Mouse (Mus musculus) hindbrain, embryonic 16.5 days (tissue): ENCODE results near the gene Atpif1. TPM values are rescaled to one million over a fixed set of nuclear protein-coding genes. Genes with fewer than 3 reads are reported as not detected.
"Not testable (repeated sequence)": the region's sequence is repeated elsewhere in the genome, so short reads cannot be mapped to it uniquely, and the experiment has no call there.

Source experiments
- ATAC-seq: fragments of 200-750 bp; cut with Nextera tagmentation; 2 replicates; pipeline ENCODE4 v1.8.0; 2017; ENCODE audit warnings: moderate TSS enrichment, moderate library complexity
- H3K27ac ChIP-seq: fragments of 300-500 bp; sonication (generic); 2 replicates; pipeline ENCODE4 v1.5.1; 2014; ENCODE audit warnings: low read depth, mild to moderate bottlenecking, control low read depth, low read length, moderate library complexity
- H3K27me3 ChIP-seq: fragments of 300-500 bp; sonication (generic); replicated peaks from 2 replicates; pipeline ENCODE4 v1.6.1; 2014; ENCODE audit warnings: low read length; ENCODE audit not compliant: control insufficient read depth, insufficient read depth
- H3K36me3 ChIP-seq: fragments of 300-500 bp; sonication (generic); 2 replicates; pipeline ENCODE4 v1.6.1; 2014; ENCODE audit warnings: mild to moderate bottlenecking, low read length, moderate library complexity, mixed read lengths; ENCODE audit not compliant: control insufficient read depth, insufficient read depth
- H3K4me1 ChIP-seq: fragments of 300-500 bp; sonication (generic); 2 replicates; pipeline ENCODE4 v1.6.1; 2014; ENCODE audit warnings: low read depth, low read length; ENCODE audit not compliant: control insufficient read depth, insufficient read depth
- H3K4me2 ChIP-seq: fragments of 300-500 bp; sonication (generic); 2 replicates; pipeline ENCODE4 v1.6.1; 2014; ENCODE audit warnings: mild to moderate bottlenecking, low read length, control low read depth, moderate library complexity
- H3K4me3 ChIP-seq: fragments of 300-500 bp; sonication (generic); 2 replicates; pipeline ENCODE4 v1.5.1; 2014; ENCODE audit warnings: mild to moderate bottlenecking, low read length, control low read depth, moderate library complexity
- H3K9ac ChIP-seq: fragments of 300-500 bp; sonication (generic); 2 replicates; pipeline ENCODE4 v1.6.1; 2014; ENCODE audit warnings: low read depth, mild to moderate bottlenecking, control low read depth, low read length, moderate library complexity
- H3K9me3 ChIP-seq: fragments of 300-500 bp; sonication (generic); 2 replicates; pipeline ENCODE4 v1.6.1; 2014; ENCODE audit warnings: mild to moderate bottlenecking, low read length, moderate library complexity; ENCODE audit not compliant: control insufficient read depth
- WGBS: fragments of 180-500 bp; shearing (Covaris S2); extraction: QIAGEN DNeasy Blood & Tissue Kit; methylation state at CpG from one replicate; pipeline ENCODE4 v1.1.7; 2014; 5-methylcytosine and 5-hydroxymethylcytosine counted together
- polyA plus RNA-seq: library from polyadenylated mRNA; unstranded; fragments of >200 nt; fragmentation: Nextera tagmentation; extraction: Ambion mirVana; gene quantifications from 2 replicates; pipeline ENCODE4 v1.2.1, GENCODE M21; 2015

Atpif1 gene
- polyA plus RNA-seq, 1 experiment from 2014 or later: 1,329 TPM

DNA sequence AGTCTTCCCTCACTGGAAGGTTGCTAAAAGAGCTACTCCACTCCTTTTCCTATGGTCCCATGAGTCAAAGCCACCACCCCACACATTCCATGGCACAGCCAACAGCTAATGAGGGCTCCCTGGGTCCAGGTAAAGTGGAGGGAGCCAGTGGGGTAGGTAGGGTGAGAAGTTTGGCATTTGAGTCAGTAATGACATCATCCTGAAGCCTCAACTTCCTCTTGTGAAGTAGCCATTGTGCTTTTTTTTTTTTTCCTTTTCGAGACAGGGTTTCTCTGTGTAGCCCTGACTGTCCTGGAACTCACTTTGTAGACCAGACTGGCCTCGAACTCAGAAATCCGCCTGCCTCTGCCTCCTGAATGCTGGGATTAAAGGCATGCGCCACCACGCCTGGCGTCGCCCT, 22.1 kb upstream of the Atpif1 start:
- H3K9me3 ChIP-seq, H3K4me2 ChIP-seq, ATAC-seq, H3K27me3 ChIP-seq, H3K4me1 ChIP-seq, H3K27ac ChIP-seq, H3K9ac ChIP-seq, H3K4me3 ChIP-seq: not testable (repeated sequence)
- H3K36me3 ChIP-seq: peaks cover 20% of the 10 kb centered on the region
- WGBS: 93% methylated on average over 7 of the region's 7 CpGs

DNA sequence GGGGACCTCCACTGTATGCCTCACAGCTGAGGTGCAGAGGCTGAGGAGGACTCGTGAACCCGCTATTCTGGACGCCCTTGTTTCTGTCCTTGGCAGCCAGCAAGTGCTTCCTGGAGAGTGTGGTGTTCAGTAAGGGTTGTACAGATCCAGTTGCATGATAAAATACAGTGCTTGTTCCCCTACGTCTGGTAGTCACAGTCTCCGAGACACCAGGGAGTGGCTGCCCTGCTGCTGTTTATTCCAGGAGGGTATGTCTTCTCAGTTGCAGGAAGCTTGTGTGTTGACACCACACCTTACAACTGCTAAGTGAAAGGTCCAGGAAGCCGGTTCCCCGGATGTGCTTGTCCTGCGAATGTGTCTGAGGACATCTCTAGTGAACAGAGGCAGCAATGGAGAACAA, 21.2 kb upstream of the Atpif1 start:
- peaks cover 20% of the 10 kb centered on the region for H3K36me3 ChIP-seq
- no peak overlapping the region for H3K27ac ChIP-seq
- ATAC-seq: no peak
- no peak overlapping the region for H3K4me2 ChIP-seq
- H3K27me3 ChIP-seq: no peaks in the 10 kb centered on the region
- no peak overlapping the region for H3K9ac ChIP-seq
- H3K9me3 ChIP-seq: no peaks in the 10 kb centered on the region
- 81% methylated on average over 8 of the region's 8 CpGs for WGBS
- no peak overlapping the region for H3K4me3 ChIP-seq
- no peaks in the 10 kb centered on the region for H3K4me1 ChIP-seq

DNA sequence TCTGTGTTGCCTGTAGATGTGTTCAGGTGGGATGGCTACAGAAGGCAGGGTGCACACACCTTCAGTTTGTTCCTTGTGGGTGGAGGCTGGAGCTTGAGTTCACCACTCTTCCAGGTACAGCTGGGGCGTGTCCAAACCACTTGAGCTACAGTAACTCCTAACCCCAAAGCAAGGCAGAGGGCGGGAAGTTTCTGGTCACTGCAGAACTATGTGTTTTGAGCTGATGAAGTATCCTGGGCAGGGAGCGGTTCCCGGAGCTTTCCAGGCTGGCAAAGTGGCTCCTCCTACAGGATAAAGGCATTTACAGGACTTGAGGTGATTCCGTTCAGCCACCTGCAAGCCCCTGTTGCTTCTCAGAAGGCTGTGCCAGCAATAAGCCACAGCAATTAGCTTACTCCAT, 20.8 kb upstream of the Atpif1 start:
- no peak overlapping the region for H3K4me3 ChIP-seq
- H3K27me3 ChIP-seq: no peaks in the 10 kb centered on the region
- H3K36me3 ChIP-seq: peaks cover 23% of the 10 kb centered on the region
- H3K9me3 ChIP-seq: no peaks in the 10 kb centered on the region
- no peak overlapping the region for H3K4me2 ChIP-seq
- H3K9ac ChIP-seq: no peak overlapping the region
- H3K4me1 ChIP-seq: no peaks in the 10 kb centered on the region
- H3K27ac ChIP-seq: no peak overlapping the region
- ATAC-seq: no peak
- WGBS: 72% methylated on average over 5 of the region's 5 CpGs

DNA sequence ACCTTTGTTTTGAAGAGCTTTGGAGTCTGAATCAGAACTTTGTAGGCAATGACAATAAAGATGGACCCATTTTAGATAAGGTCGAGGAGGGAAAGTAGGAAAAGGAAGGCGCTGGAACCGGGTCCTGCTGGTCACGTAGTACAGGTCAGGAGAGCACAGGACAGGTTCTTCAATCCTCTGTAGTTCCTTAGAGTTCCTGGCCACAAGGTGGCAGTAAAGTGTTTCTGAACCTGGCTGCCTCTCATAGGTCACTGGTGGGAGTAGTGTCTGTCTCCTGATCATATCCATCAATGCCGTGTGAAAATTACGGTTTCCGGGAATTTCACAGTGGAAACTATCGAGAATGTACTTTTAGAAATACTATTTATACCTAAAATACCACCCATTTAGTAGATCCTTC, 12.4 kb upstream of the Atpif1 start:
- Histone ChIP-seq H3K36me3 (peaks cover 40% of the 10 kb centered on the region), H3K4me3 (no peak overlapping the region), H3K27me3 (no peaks in the 10 kb centered on the region), H3K9me3 (no peaks in the 10 kb centered on the region), H3K4me2 (no peak overlapping the region), H3K9ac (no peak overlapping the region), H3K27ac (no peak overlapping the region), H3K4me1 (no peaks in the 10 kb centered on the region)
- ATAC-seq: no peak; the same call in 1 of the 2 replicates
- WGBS: 42% methylated on average over 8 of the region's 8 CpGs

DNA sequence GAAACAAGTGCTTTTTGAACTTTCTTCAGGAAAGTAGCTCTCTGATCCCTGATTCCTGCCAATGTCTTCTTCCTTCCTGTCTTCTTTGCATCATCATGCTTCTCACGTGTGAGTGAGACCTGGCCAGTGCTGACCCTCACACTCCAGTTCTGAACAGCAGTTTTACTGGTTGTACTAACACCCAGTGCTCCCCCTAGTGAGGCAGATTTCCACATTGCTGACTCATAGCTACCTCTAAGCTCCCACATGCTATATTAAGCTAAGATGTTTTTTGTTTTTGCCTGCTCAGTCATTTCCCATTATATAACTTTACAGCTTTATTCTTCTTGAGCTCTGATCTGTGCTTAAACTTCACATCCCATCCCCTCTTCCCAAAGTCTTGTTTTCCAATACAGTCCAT, 9.3 kb upstream of the Atpif1 start:
- WGBS: 61% methylated on average over 1 of the region's 1 CpGs
- Histone ChIP-seq H3K4me3 (no peak overlapping the region), H3K27ac (no peak overlapping the region), H3K27me3 (no peaks in the 10 kb centered on the region), H3K4me1 (no peaks in the 10 kb centered on the region), H3K9me3 (no peaks in the 10 kb centered on the region), H3K4me2 (no peak overlapping the region), H3K9ac (no peak overlapping the region), H3K36me3 (peaks cover 31% of the 10 kb centered on the region)
- ATAC-seq: no peak

DNA sequence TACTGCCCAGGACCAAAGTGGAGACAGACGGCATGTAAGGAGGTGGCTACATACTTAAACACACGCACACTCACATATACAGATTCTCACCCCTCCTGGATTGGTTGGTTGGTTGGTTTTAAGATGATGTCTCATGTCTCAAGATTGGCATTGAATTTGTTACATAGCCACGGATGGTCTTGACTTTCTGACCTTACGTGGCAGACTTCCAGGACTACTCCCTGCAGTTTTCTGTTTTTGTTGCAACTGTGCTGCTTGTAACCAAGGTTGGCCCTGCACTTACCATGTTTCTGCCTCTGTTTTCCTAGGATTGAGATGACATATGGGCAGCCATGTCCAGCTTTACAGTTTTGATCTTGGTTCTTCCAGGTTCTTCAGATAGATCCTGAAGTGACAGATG, 8.0 kb upstream of the Atpif1 start:
- H3K4me2 ChIP-seq: no peak overlapping the region
- ATAC-seq: no peak
- H3K27ac ChIP-seq: no peak overlapping the region
- no peak overlapping the region for H3K9ac ChIP-seq
- H3K27me3 ChIP-seq: no peaks in the 10 kb centered on the region
- no peaks in the 10 kb centered on the region for H3K9me3 ChIP-seq
- no peak overlapping the region for H3K4me3 ChIP-seq
- peaks cover 10% of the 10 kb centered on the region for H3K4me1 ChIP-seq
- WGBS: 89% methylated on average over 4 of the region's 4 CpGs
- H3K36me3 ChIP-seq: peaks cover 20% of the 10 kb centered on the region

DNA sequence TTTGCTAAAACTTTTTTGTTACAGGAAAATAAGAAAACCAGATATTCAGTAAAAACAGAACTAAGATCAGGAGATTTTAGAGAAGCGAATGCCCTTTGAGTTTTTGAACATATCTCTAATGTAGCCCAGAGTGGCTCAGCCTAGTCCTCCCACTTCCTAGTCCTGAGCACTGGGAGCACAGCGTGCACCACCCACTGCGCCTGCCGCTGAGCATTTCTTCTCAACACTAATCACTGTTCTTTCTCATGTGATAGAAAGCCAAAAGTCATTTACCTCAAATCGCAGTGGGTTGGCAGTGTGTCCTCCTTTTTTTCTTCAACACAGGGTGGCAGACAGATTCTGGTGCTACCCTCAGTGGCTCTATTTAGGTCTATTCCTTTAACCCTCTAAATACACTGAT, 6.0 kb upstream of the Atpif1 start:
- Histone ChIP-seq H3K9me3 (no peaks in the 10 kb centered on the region), H3K36me3 (peaks cover 14% of the 10 kb centered on the region), H3K27me3 (no peaks in the 10 kb centered on the region), H3K4me1 (peaks cover 13% of the 10 kb centered on the region), H3K4me2 (no peak overlapping the region), H3K9ac (no peak overlapping the region), H3K27ac (no peak overlapping the region), H3K4me3 (no peak overlapping the region)
- WGBS: 89% methylated on average over 5 of the region's 5 CpGs
- ATAC-seq: no peak

DNA sequence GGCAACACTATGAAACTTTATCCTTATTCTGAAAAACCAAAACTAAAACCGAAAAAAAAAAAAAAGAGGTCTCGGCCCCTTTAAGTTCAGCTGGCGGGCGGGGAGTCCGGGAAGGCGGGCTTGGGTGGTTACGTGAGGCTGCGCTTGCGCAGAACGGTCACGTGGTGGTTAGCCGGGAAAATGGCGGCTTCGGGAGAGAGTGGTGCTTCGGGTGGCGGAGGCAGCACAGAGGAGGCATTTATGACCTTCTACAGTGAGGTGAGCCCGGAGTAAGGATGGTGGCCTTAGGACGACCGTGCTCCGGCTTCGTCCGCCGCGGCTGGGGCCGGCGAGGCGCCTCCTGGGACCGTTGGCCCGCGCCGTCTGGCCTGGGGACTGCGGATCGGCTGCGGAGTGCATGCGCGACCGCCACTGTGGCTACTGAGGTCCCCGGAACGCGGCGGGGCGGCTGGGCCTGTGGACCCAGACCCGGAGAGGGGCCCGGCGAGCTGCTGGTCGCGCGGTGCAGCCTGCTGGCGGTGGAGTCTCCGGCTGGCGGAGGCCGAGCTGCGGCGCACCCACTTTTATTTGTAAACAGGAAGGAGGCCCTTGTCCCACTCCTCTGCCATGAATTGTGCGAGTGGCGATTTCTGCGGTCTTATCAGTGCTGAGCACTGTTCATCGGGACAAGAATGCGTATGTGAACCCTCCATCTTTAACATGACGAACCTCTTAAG, 2.1 kb upstream of the Atpif1 start, which contains the start of gene Dnajc8:
Dnajc8 (plus strand) TSS at position 145 of the 716 bp plus-strand sequence.
- WGBS: under 1% methylated on average over 52 of the region's 60 CpGs
- ATAC-seq: peak; percentile 81

DNA sequence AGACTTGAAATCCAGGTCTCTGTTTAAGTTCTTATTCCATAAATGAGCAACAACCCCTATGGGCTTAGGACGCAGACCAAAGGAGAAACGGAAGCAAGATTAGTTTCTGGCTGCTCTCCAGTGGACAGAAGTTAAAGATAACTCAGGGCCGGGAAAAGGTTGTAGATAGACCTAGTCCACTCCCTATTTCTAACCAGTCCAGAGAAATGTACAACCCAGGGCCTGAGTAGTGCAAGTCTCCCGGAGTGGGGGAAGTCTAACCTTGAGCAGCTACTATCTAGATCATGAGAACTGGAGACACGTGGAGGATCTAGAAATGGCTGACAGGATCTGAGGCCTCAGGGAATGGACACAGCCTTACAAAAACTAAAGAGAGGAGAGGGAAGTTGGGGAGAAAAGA, 963 bp downstream of the Atpif1 start:
- Histone ChIP-seq H3K27ac (peak overlapping the region; percentile 97), H3K4me2 (peak overlapping the region; percentile 72), H3K9me3 (no peaks in the 10 kb centered on the region), H3K9ac (peak overlapping the region; percentile 91), H3K4me1 (peaks cover 26% of the 10 kb centered on the region), H3K4me3 (peak overlapping the region; percentile 78), H3K36me3 (peaks cover 13% of the 10 kb centered on the region), H3K27me3 (no peaks in the 10 kb centered on the region)
- 20% methylated on average over 5 of the region's 5 CpGs for WGBS
- peak; percentile 5; the same call in 1 of the 2 replicates for ATAC-seq

More for the DNA sequence above, 2.1 kb upstream of the Atpif1 start, which contains the start of gene Dnajc8:
- Histone ChIP-seq H3K9me3 (no peaks in the 10 kb centered on the region), H3K36me3 (peaks cover 3% of the 10 kb centered on the region), H3K4me3 (peak within 1 kb of the TSS; percentile 99), H3K9ac (peak within 1 kb of the TSS; percentile 90), H3K27ac (peak within 1 kb of the TSS; percentile 82), H3K4me2 (peak within 1 kb of the TSS; percentile 75), H3K27me3 (no peaks in the 10 kb centered on the region), H3K4me1 (peaks cover 26% of the 10 kb centered on the region)
